Mouse (Mus musculus): ENCODE measurements around the gene Gpr34.

The Gpr34 gene

DNA sequence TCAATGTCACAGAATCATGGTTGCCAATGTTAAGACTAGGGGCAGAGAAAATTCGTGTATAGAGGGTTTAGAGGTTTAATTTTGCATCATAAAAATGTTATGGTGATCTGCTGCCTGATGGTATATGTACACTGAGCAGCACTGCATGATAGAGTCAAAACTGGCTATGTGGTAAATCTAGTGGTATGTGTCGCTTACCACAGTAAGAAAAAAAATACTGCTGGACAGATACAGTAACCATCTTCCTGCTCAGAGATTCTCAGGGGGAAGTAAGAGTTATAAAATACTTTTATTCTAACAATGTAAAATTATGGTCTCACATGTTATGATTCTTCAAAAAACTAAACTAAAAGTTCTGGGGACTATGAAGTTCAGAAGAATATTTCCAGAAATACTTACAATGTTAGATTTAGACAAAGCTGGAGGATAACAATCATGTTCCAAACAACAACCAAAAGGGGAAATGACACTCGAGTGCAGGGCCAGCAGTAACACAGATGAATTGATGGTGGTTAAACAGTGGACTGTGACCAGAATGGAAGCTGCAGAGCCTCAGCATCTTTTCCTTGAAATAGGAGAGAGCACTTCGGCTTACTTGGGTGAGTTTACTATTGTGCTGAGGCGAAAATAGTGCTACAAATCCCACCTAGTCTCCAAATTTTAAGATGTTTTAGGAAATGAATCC is at the start of gene Gpr34:
Gpr34 (plus strand) TSS at position 491 of the 685 bp plus-strand sequence.
- no peak for DNase-seq (ENCODE audit: low read depth, low spot score)

- DNase-seq (ENCODE audit: low read depth, low spot score) = no peak
Observed at GRCm38 (mm10) chrX:13599373-13599772, 32.5 kb upstream of the Gpr34 start.

DNA sequence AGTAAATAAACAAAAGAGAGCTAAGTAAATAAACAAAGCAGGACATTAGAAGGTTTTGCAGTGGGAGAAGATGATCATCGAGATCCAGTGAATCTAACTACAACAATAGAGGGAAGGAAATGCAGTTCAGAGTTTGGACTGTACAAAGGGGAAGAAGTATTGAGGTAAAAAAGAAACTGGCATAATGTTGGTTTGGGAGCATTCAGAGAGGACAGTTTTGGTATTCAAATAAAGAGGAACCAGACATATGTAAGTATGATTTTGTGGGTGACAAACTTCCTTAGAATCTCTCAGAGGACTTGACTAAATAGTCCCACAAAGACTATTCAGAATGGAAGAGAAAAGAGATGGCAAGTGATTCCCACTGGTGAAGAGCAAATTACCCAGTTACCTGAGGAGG is 31.9 kb upstream of the Gpr34 start:
- DNase-seq (ENCODE audit: low read depth, low spot score) = no peak

GRCm38 (mm10) chrX:13606741-13607140 is 25.1 kb upstream of the Gpr34 start:
- DNase-seq (ENCODE audit: low read depth, low spot score) = no peak

GRCm38 (mm10) chrX:13607752-13608151 is 24.1 kb upstream of the Gpr34 start:
- no peak for DNase-seq (ENCODE audit: low read depth, low spot score)

GRCm38 (mm10) chrX:13611114-13611513 is 20.8 kb upstream of the Gpr34 start:
- DNase-seq (ENCODE audit: low read depth, low spot score) = no peak

DNA sequence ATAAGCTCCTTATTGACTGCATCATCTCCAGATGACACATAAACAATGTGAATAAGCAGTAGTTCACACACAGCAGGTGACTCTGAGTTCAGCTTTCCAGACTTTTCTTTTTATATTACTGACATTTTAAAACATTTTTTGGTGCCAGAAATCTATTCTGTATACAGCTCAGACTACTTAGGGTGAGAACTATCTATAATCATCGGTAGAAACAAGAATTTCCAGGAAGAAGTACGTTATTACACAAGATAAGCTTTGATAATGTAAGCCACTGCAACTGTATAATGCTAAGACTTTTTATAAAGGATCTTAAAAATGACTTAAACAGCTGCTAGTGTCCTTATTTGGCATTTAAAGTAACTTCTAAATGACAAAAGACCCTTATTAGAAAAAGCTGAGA is 19.8 kb upstream of the Gpr34 start:
- no peak for DNase-seq (ENCODE audit: low read depth, low spot score)

- no peak for DNase-seq (ENCODE audit: low read depth, low spot score)
Observed at GRCm38 (mm10) chrX:13616726-13617125, 15.2 kb upstream of the Gpr34 start.

- DNase-seq (ENCODE audit: low read depth, low spot score) = no peak
Observed at GRCm38 (mm10) chrX:13617294-13617693, 14.6 kb upstream of the Gpr34 start.

DNA sequence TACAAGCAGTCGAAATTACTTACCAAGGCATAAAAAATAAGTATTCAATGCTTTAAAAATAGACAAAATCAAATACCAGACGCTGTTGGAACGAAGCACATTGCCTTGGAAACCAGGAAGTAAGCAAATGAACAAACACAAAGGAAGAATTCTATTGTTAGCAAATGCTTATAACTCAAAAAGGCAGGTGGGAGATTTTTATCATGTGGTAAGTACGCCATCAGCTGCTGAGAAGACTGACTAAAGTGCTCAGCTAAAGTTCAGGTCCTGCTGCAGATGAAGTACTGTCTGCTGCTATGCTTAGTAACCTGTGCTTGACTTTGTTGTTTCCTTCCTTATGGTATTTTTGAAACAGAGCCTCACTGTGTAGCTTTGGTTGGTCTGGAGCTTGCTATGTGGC is 13.4 kb upstream of the Gpr34 start:
- no peak for DNase-seq (ENCODE audit: low read depth, low spot score)

GRCm38 (mm10) chrX:13621473-13621872 is 10.4 kb upstream of the Gpr34 start:
- DNase-seq (ENCODE audit: low read depth, low spot score) = no peak

DNA sequence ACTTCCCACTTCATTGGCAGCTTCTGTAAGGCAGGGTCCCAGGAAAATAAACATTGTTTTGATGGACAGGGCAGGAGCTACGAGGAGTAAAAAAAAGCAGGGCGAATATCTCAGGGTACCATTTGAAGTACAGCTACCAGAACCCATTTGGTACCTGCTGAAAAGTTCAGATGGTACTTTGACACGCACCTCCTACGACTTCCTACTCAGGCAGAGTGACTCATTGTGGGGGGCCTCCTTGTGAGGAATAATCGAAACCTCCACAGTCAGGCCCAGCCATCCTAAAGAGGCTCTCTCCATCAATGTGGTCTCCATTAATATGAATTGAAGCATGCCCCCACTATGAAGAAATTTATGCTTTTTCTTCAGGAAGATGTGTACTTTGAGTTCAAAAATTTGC is 9.2 kb upstream of the Gpr34 start:
- no peak for DNase-seq (ENCODE audit: low read depth, low spot score)

GRCm38 (mm10) chrX:13636398-13636797 is 4.5 kb downstream of the Gpr34 start:
- no peak for DNase-seq (ENCODE audit: low read depth, low spot score)

GRCm38 (mm10) chrX:13638894-13639293 is 7.0 kb downstream of the Gpr34 start:
- no peak for DNase-seq (ENCODE audit: low read depth, low spot score)

GRCm38 (mm10) chrX:13651889-13652288 is 20.0 kb downstream of the Gpr34 start:
- DNase-seq (ENCODE audit: low read depth, low spot score) = no peak

DNA sequence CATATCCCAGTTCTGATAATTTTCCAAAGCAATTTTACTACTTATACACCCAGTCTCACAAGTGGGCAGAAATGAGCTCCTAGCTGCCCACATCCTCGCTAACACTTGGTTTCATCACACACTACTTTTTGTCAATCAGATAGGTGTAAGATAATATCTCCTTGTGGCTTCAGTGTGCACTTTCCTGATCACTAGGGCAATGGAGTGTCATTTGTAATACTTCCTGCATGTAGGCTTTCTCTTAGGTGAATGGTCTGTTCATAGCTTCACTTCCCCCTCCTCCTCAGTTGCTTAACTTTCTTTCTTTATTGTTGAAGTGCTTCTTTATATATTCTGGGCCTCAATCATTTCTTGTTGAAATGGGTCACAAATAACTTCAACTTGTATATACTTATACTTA is 20.4 kb downstream of the Gpr34 start:
- no peak for DNase-seq (ENCODE audit: low read depth, low spot score)

- no peak for DNase-seq (ENCODE audit: low read depth, low spot score)
Observed at GRCm38 (mm10) chrX:13655005-13655421, 23.1 kb downstream of the Gpr34 start.

- no peak for DNase-seq (ENCODE audit: low read depth, low spot score)
Observed at GRCm38 (mm10) chrX:13655906-13656305, 24.0 kb downstream of the Gpr34 start.

- DNase-seq (ENCODE audit: low read depth, low spot score) = peak; percentile 14
Observed at GRCm38 (mm10) chrX:13656721-13657120, 24.8 kb downstream of the Gpr34 start.

GRCm38 (mm10) chrX:13658616-13659140 is 26.8 kb downstream of the Gpr34 start:
- no peak for DNase-seq (ENCODE audit: low read depth, low spot score)

DNA sequence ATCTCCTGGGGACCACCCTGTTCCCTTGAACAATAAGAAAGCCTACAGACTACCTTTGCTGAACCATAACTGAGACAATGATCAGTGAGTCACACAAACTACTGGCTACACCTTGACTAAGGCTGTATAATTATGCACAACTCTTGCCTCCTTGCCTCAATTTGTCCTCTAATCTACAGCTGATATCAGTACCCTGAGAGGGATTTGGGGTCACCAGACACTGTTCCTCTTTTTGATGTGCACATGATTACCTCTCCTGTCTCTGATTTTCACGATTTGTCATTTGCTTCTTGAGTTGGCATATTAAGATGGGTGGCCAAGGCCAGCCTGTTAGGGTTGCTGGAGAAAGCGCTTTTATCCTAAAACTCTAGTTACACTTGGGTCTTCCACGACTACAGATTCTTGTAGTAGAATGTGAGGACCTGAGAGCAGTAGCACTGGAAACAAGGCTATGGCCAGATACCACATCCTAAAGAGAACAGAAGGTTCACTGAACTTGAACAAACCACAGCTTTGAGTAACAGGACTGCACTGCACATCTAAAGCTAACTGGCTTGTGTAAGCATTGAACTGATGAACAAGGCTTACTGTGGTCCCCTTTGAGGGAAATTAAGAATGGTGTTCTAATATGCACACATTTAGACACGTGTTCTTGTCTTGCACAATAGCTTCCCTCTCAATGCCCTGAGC is 27.5 kb downstream of the Gpr34 start:
- DNase-seq (ENCODE audit: low read depth, low spot score) = no peak

GRCm38 (mm10) chrX:13661063-13661462 is 29.2 kb downstream of the Gpr34 start, which contains the start of gene Gpr82:
TSS of gene Gpr82 (plus strand) at chrX:13661363.
- DNase-seq (ENCODE audit: low read depth, low spot score) = no peak

DNA sequence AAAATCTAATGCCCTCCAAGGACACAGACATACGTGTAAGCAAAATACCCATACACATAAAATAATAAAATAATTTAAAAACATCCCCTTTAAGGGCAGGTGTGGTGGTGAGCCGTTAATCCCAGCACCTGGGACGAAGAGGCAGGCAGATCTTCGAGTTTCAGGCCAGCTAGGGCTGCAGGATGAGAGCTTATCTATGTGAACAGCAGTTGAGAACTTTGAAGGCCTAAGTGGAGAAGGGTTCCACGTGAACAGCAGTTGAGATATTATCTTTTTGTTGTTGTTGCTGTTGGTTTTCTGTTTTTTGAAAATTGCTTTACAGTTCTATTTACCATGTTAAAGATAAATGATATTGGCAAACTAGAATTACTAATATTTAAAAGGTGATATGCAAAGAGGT is 37.0 kb downstream of the Gpr34 start:
- no peak for DNase-seq (ENCODE audit: low read depth, low spot score)

Data from brain, embryonic 18.5 days (tissue).